Mouse (Mus musculus) MEL (cell line): ENCODE measurements around the gene Stk32b. TPM values are rescaled to one million over a fixed set of nuclear protein-coding genes. Genes with fewer than 3 reads are reported as not detected.

Source experiments
- DNase-seq: peaks from one replicate; pipeline ENCODE4 v3.0.0; 2011; ENCODE audit warnings: low read depth, low spot score
- H3K27ac ChIP-seq: 2 replicates; pipeline ENCODE4 v1.5.1; 2012; ENCODE audit warnings: low read depth, mild to moderate bottlenecking, control low read depth, low read length, moderate library complexity; ENCODE audit not compliant: control insufficient read depth
- H3K27me3 ChIP-seq, 2 experiments: fragments of 150-350 bp in 1 of 2; sonication (generic) in 1 of 2; 2 replicates each; pipeline ENCODE4 v1.6.1; 2012; ENCODE audit warnings: low read length in 2 of 2, mild to moderate bottlenecking in 2 of 2, improper control_type of control experiment in 1 of 2, moderate library complexity in 1 of 2; ENCODE audit not compliant: insufficient read depth in 2 of 2, control insufficient read depth in 1 of 2
- H3K36me3 ChIP-seq, 2 experiments: 2 replicates each; pipeline ENCODE4 v1.6.1; 2012 to 2014; ENCODE audit warnings: low read length in 2 of 2, improper control_type of control experiment in 1 of 2, inconsistent platforms in 1 of 2, mild to moderate bottlenecking in 1 of 2; ENCODE audit not compliant: insufficient read depth in 2 of 2, control insufficient read depth in 1 of 2
- H3K4me1 ChIP-seq, 2 experiments: fragments of 150-350 bp in 1 of 2; sonication (generic) in 1 of 2; 2 replicates each; pipeline ENCODE4 v1.6.1; 2012; ENCODE audit warnings: low read length in 2 of 2, improper control_type of control experiment in 1 of 2, mild to moderate bottlenecking in 1 of 2; ENCODE audit not compliant: insufficient read depth in 2 of 2, control insufficient read depth in 1 of 2
- H3K4me3 ChIP-seq, 2 experiments: fragments of 150-350 bp in 1 of 2; sonication (generic) in 1 of 2; 2 replicates each; pipeline ENCODE4 v1.5.1; 2012; ENCODE audit warnings: low read depth in 2 of 2, low read length in 2 of 2, mild to moderate bottlenecking in 2 of 2, moderate library complexity in 2 of 2, control low read depth in 1 of 2, improper control_type of control experiment in 1 of 2; ENCODE audit not compliant: control insufficient read depth in 1 of 2, insufficient read depth in 1 of 2
- H3K79me2 ChIP-seq: 2 replicates; pipeline ENCODE4 v1.6.1; 2012; ENCODE audit warnings: mild to moderate bottlenecking, low read length, moderate library complexity; ENCODE audit not compliant: control insufficient read depth, poor library complexity, insufficient read depth
- H3K9ac ChIP-seq: 2 replicates; pipeline ENCODE4 v1.6.1; 2012; ENCODE audit warnings: low read depth, mild to moderate bottlenecking, control low read depth, low read length, moderate library complexity; ENCODE audit not compliant: control insufficient read depth, poor library complexity, severe bottlenecking
- H3K9me3 ChIP-seq: fragments of 150-350 bp; sonication (generic); replicated peaks from 2 replicates; pipeline ENCODE4 v1.6.1; 2012; ENCODE audit warnings: mild to moderate bottlenecking, low read length, improper control_type of control experiment, moderate library complexity; ENCODE audit not compliant: insufficient read depth
- BHLHE40 ChIP-seq: IDR thresholded peaks from 2 replicates; pipeline ENCODE4 v1.6.1; 2012; ENCODE audit warnings: low read depth, mild to moderate bottlenecking, inconsistent platforms, low read length, improper control_type of control experiment, borderline replicate concordance
- CHD1 ChIP-seq: IDR thresholded peaks from 2 replicates; pipeline ENCODE4 v1.6.1; 2012; ENCODE audit warnings: low read depth, mild to moderate bottlenecking, inconsistent platforms, low read length, improper control_type of control experiment
- CHD2 ChIP-seq: IDR thresholded peaks from 2 replicates; pipeline ENCODE4 v1.6.1; 2011; ENCODE audit warnings: low read length, improper control_type of control experiment
- E2F4 ChIP-seq: IDR thresholded peaks from 2 replicates; pipeline ENCODE4 v1.6.1; 2011; ENCODE audit warnings: low read depth, low read length, improper control_type of control experiment, borderline replicate concordance
- ELF1 ChIP-seq: IDR thresholded peaks from 2 replicates; pipeline ENCODE4 v1.6.1; 2014; ENCODE audit warnings: low read depth, mild to moderate bottlenecking, inconsistent platforms, low read length, improper control_type of control experiment, moderate library complexity
- EP300 ChIP-seq, 2 experiments: IDR thresholded peaks; 2 replicates each; pipeline ENCODE4 v1.6.1; 2011; ENCODE audit warnings: improper control_type of control experiment in 2 of 2, low read length in 2 of 2, low read depth in 1 of 2, mild to moderate bottlenecking in 1 of 2
- ETS1 ChIP-seq: IDR thresholded peaks from 2 replicates; pipeline ENCODE4 v1.6.1; 2012; ENCODE audit warnings: low read depth, mild to moderate bottlenecking, inconsistent platforms, low read length, improper control_type of control experiment, moderate library complexity
- GABPA ChIP-seq: IDR thresholded peaks from 2 replicates; pipeline ENCODE4 v1.6.1; 2012; ENCODE audit warnings: low read depth, mild to moderate bottlenecking, inconsistent platforms, low read length, improper control_type of control experiment, moderate library complexity
- HCFC1 ChIP-seq: IDR thresholded peaks from 2 replicates; pipeline ENCODE4 v1.6.1; 2012; ENCODE audit warnings: low read depth, mild to moderate bottlenecking, inconsistent platforms, low read length, improper control_type of control experiment, moderate library complexity
- JUND ChIP-seq: IDR thresholded peaks from 2 replicates; pipeline ENCODE4 v1.6.1; 2011; ENCODE audit warnings: low read depth, mild to moderate bottlenecking, improper control_type of control experiment, low read length
- MAX ChIP-seq: IDR thresholded peaks from 2 replicates; pipeline ENCODE4 v1.6.1; 2011; ENCODE audit warnings: low read length, improper control_type of control experiment
- MAZ ChIP-seq: IDR thresholded peaks from 2 replicates; pipeline ENCODE4 v1.6.1; 2012; ENCODE audit warnings: low read depth, mild to moderate bottlenecking, inconsistent platforms, low read length, improper control_type of control experiment
- MXI1 ChIP-seq: IDR thresholded peaks from 2 replicates; pipeline ENCODE4 v1.6.1; 2011; ENCODE audit warnings: mild to moderate bottlenecking, low read depth, low read length, improper control_type of control experiment
- MYB ChIP-seq: IDR thresholded peaks from 2 replicates; pipeline ENCODE4 v1.6.1; 2011; ENCODE audit warnings: mild to moderate bottlenecking, low read depth, low read length, improper control_type of control experiment
- MYC ChIP-seq: IDR thresholded peaks from 2 replicates; pipeline ENCODE4 v1.6.1; 2011; ENCODE audit warnings: low read depth, mild to moderate bottlenecking, low read length, improper control_type of control experiment, moderate library complexity
- NELFE ChIP-seq: IDR thresholded peaks from 2 replicates; pipeline ENCODE4 v1.6.1; 2011; ENCODE audit warnings: low read depth, low read length, improper control_type of control experiment
- NRF1 ChIP-seq: IDR thresholded peaks from 2 replicates; pipeline ENCODE4 v1.6.1; 2014; ENCODE audit warnings: low read depth, mild to moderate bottlenecking, inconsistent platforms, low read length, improper control_type of control experiment, moderate library complexity; ENCODE audit not compliant: poor library complexity, insufficient read depth, severe bottlenecking
- POLR2AphosphoS2 ChIP-seq: IDR thresholded peaks from 2 replicates; pipeline ENCODE4 v1.6.1; 2011; ENCODE audit warnings: low read length, improper control_type of control experiment
- POLR2AphosphoS5 ChIP-seq: IDR thresholded peaks from 2 replicates; pipeline ENCODE4 v1.6.1; 2012; ENCODE audit warnings: low read depth, borderline replicate concordance, mild to moderate bottlenecking, inconsistent platforms, low read length, moderate library complexity, mixed read lengths
- RAD21 ChIP-seq: IDR thresholded peaks from 2 replicates; pipeline ENCODE4 v1.6.1; 2011; ENCODE audit warnings: mild to moderate bottlenecking, low read depth, low read length, improper control_type of control experiment
- SIN3A ChIP-seq: IDR thresholded peaks from 2 replicates; pipeline ENCODE4 v1.6.1; 2012; ENCODE audit warnings: low read length, improper control_type of control experiment, inconsistent platforms
- SMC3 ChIP-seq: IDR thresholded peaks from 2 replicates; pipeline ENCODE4 v1.6.1; 2011; ENCODE audit warnings: low read depth, low read length, improper control_type of control experiment
- TBP ChIP-seq: IDR thresholded peaks from 2 replicates; pipeline ENCODE4 v1.8.0; 2011; ENCODE audit warnings: low read depth, low read length, improper control_type of control experiment
- TCF12 ChIP-seq: IDR thresholded peaks from 2 replicates; pipeline ENCODE4 v1.6.1; 2014; ENCODE audit warnings: low read depth, mild to moderate bottlenecking, inconsistent platforms, low read length, improper control_type of control experiment, moderate library complexity
- UBTF ChIP-seq: IDR thresholded peaks from 2 replicates; pipeline ENCODE4 v1.6.1; 2012; ENCODE audit warnings: low read depth, mild to moderate bottlenecking, inconsistent platforms, low read length, improper control_type of control experiment, moderate library complexity, borderline replicate concordance; ENCODE audit not compliant: insufficient read depth
- USF1 ChIP-seq: IDR thresholded peaks from 2 replicates; pipeline ENCODE4 v1.6.1; 2014; ENCODE audit warnings: low read depth, mild to moderate bottlenecking, inconsistent platforms, low read length, improper control_type of control experiment, moderate library complexity
- polyA plus RNA-seq, 2 experiments: library from polyadenylated mRNA; stranded (reverse) in 1 of 2; unstranded in 1 of 2; fragments of >175 nt in 1 of 2; fragments of >200 nt in 1 of 2; gene quantifications; 2 replicates each; pipeline versions ENCODE4 v1.2.1 to v1.2.4; 2012; ENCODE audit warnings: low replicate concordance in 2 of 2, low read depth in 1 of 2; ENCODE audit not compliant: insufficient read length in 2 of 2, insufficient read depth in 1 of 2, missing spikeins in 1 of 2
- total RNA-seq: library from RNA; depleted of rRNA; stranded (reverse); fragments of 300-350 nt; gene quantifications from 2 replicates; pipeline ENCODE4 v1.2.3, GENCODE M21; 2012

Stk32b gene
- total and polyA plus RNA-seq, 3 experiments, result not detected

- no peaks in the 10 kb centered on the region for H3K79me2 ChIP-seq
- H3K27ac ChIP-seq, result no peak overlapping the region
- no peak for TF ChIP-seq CHD1
- TF ChIP-seq TBP, result no peak
- TF ChIP-seq HCFC1, result no peak
- no peak for TF ChIP-seq GABPA
- TF ChIP-seq NELFE, result no peak
- no peak for TF ChIP-seq MAX
- TF ChIP-seq BHLHE40, result no peak
- no peak for TF ChIP-seq ETS1
- no peak for TF ChIP-seq MXI1
- TF ChIP-seq TCF12, result no peak
- TF ChIP-seq ELF1, result no peak
- no peak for TF ChIP-seq POLR2AphosphoS5
- TF ChIP-seq UBTF, result no peak
- no peak for TF ChIP-seq CHD2
- no peak for TF ChIP-seq SIN3A
- TF ChIP-seq MAZ, result no peak
- TF ChIP-seq MYB, result no peak
- H3K36me3 ChIP-seq, result no peaks in the 10 kb centered on the region
- no peak overlapping the region for H3K4me3 ChIP-seq
- no peaks in the 10 kb centered on the region for H3K9me3 ChIP-seq
- no peaks in the 10 kb centered on the region for H3K4me1 ChIP-seq
- no peaks in the 10 kb centered on the region for H3K27me3 ChIP-seq
- no peak overlapping the region for H3K9ac ChIP-seq
- DNase-seq, result no peak
Observed at GRCm38 (mm10) chr5:37512479-37512878, 204.5 kb downstream of the Stk32b start.

- Histone ChIP-seq H3K4me1 (no peaks in the 10 kb centered on the region), H3K4me3 (no peak overlapping the region), H3K9me3 (no peaks in the 10 kb centered on the region), H3K27ac (no peak overlapping the region), H3K36me3 (no peaks in the 10 kb centered on the region), H3K27me3 (no peaks in the 10 kb centered on the region), H3K79me2 (no peaks in the 10 kb centered on the region), H3K9ac (no peak overlapping the region)
- TF ChIP-seq CHD1 (no peak), MYC (no peak), USF1 (no peak), NRF1 (no peak), E2F4 (no peak), EP300 (IDR thresholded peaks at IDR 0.05; ENCODE audit: low read depth in 1 of 2, low read length in 2 of 2) (no peak), CHD2 (no peak), TBP (no peak), TCF12 (no peak), POLR2AphosphoS5 (no peak), POLR2AphosphoS2 (no peak), RAD21 (no peak), SMC3 (no peak), JUND (no peak), SIN3A (no peak)
- DNase-seq, result no peak
Observed at GRCm38 (mm10) chr5:37506880-37507519, 210.0 kb downstream of the Stk32b start.
